Mouse (Mus musculus) layer of hippocampus, adult 2 months (tissue): ENCODE measurements at regions not wholly inside any gene's neighbourhood (a gene's known extent, or its start where the extent isn't known, plus 50 kb on each side); places are given as distances from the start of the nearest gene placed in this dataset.
A peak's percentile ranks its signal among the peaks of the same experiment; 100 is the strongest.

ENCODE experiments used
- DNase-seq, 2 experiments: peaks; one replicate each; pipeline ENCODE4 v3.0.0; 2022; ENCODE audit warnings: low spot score in 2 of 2
- H3K27ac ChIP-seq: fragments of 200-600 bp; 2 replicates; pipeline ENCODE4 v1.8.1; 2022
- H3K4me3 ChIP-seq: fragments of 200-600 bp; 2 replicates; pipeline ENCODE4 v1.8.1; 2022; ENCODE audit warnings: mild to moderate bottlenecking
- CTCF ChIP-seq: fragments of 200-600 bp; conservative IDR thresholded peaks from 2 replicates; pipeline ENCODE4 v1.8.1; 2022; ENCODE audit warnings: antibody characterized with exemption, mild to moderate bottlenecking, moderate library complexity

DNA sequence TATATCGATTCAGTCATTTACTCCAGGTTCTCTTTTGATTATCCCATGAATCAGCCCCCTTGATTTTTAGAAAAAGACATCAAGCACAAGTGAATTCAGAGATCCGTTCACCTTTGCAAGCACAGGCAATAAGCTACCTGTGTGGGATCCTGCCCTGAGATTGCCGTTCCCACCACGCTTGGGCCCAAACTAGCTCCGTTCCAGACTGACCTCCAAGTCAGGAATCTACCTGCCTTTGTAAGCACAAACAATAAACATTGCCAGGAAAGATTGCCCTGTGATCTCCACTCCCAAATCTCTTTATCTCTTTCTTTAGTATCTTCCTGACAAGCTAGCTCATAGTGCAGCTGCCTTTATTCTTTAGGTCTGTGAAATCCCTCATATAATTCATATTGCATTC is 164.6 kb downstream of the Spata18 start:
- no peak for DNase-seq
- TF ChIP-seq CTCF = no peak
- no peak overlapping the region for H3K4me3 ChIP-seq
- no peak overlapping the region for H3K27ac ChIP-seq

DNA sequence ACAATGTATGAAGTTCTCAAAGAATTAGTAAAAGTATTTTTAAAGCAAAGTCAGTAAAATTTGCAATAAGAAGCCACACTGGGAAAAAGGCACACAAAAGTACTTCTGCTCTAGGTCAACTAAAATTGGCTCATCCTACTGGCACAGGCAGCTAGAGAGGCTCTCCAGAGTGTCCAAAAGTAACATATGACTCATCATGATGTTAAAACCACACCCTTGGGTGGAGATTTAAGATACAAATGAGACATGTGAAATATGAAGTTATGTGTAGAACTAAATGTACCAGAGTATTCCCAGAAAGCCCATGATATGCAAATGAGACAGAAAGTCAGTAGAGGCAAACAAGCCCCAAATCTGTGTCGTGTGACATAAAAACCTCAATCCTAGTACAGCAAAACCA is 166.0 kb downstream of the Spata18 start:
- no peak for TF ChIP-seq CTCF
- DNase-seq = no peak
- H3K27ac ChIP-seq = no peak overlapping the region
- no peak overlapping the region for H3K4me3 ChIP-seq

DNA sequence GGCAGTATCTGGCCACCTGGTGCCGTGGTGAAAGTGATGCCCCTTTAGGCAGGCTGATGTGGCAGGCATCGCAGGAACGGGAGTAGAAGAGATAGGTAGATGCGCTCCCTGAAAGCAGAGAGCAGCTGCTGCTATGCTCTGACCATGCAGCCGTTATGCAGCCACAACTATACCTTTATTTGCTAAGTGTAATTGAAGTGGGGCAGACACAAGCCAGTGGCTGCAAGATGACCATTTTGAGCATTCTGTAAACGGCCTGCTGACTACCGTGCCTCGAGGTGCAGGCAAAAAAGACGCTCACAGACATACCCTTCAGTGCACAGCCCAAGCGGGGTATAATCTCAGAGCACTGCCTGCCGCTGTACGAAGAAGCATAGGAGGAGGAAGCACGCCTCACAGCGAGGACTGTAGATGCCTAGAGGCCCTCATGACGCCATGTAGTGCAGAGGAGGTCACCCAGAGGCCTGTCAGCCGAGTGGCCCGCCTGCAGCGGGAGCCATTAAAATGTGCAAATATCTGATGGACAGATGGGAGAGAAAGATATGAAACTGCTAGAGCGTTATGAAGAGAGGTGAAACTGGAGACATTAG is 170.9 kb downstream of the Spata18 start:
- H3K4me3 ChIP-seq = no peak overlapping the region
- TF ChIP-seq CTCF = no peak
- no peak for DNase-seq
- no peak overlapping the region for H3K27ac ChIP-seq

- DNase-seq = no peak
- TF ChIP-seq CTCF = no peak
- no peak overlapping the region for H3K4me3 ChIP-seq
- no peak overlapping the region for H3K27ac ChIP-seq
Measured at GRCm38 (mm10) chr5:73823421-73823820, 172.2 kb downstream of the Spata18 start.

DNA sequence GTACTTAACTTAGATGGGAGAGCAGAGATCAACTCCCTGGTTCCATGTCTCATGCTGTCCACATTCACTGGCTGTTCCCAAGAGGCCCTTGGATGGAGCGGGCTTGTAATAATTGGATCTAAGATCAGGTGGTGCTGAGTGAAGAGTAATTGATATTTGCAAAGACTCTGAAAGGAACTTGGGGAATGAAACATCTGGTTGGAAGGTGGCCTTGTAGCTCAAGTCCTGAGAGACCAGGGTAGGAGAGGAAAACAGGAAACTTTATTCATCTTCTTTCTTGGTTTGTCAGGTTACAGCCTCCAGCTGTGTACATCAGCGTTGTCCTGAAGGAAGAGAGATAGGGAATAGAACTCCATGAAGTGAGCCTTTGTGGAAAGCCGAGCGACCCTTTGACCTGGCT is 175.8 kb downstream of the Spata18 start:
- H3K27ac ChIP-seq = no peak overlapping the region
- no peak for TF ChIP-seq CTCF
- no peak for DNase-seq
- H3K4me3 ChIP-seq = no peak overlapping the region

- TF ChIP-seq CTCF = no peak
- Histone ChIP-seq H3K27ac (no peak overlapping the region), H3K4me3 (no peak overlapping the region)
- DNase-seq = no peak
Measured at GRCm38 (mm10) chr5:73833721-73834120, 182.5 kb downstream of the Spata18 start.

GRCm38 (mm10) chr5:73843776-73844175 is 192.6 kb downstream of the Spata18 start:
- no peak for DNase-seq
- TF ChIP-seq CTCF = no peak
- Histone ChIP-seq H3K4me3 (no peak overlapping the region), H3K27ac (no peak overlapping the region)

DNA sequence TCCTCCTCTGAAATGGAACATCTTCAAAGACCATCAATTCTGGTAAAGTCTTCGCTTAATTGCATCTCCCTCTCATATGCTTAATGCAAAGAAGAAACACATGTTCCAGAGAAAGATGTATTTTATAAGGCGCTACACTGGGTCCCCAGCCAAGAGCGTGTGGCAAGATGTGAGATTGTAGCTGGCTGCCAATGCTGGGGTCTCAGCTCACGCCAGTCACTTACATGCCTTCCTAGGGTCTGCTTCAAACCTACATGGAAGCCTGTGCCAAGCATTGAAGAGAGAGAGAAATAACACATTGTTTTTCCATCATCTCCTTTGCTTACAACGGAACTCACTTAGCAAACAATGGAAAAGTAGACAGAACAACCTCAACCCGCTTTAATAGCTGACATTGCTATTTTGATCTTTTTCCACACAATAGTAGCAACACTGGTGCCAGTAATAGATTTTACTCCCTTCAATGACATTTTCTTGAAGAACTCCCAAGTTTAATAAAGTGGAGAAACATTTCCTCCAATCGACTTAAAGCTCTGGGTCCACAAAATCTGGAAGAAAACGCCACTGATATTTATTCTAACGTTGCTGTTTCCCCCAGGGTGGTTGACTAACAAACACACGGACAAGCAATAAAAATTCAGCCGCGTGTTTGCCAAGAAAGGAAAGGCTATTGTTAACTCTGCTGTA is 195.1 kb downstream of the Spata18 start:
- no peak overlapping the region for H3K27ac ChIP-seq
- DNase-seq = no peak
- no peak for TF ChIP-seq CTCF
- no peak overlapping the region for H3K4me3 ChIP-seq

- TF ChIP-seq CTCF = no peak
- Histone ChIP-seq H3K4me3 (no peak overlapping the region), H3K27ac (no peak overlapping the region)
- no peak for DNase-seq
Measured at GRCm38 (mm10) chr5:73846783-73847151, 195.6 kb downstream of the Spata18 start.

DNA sequence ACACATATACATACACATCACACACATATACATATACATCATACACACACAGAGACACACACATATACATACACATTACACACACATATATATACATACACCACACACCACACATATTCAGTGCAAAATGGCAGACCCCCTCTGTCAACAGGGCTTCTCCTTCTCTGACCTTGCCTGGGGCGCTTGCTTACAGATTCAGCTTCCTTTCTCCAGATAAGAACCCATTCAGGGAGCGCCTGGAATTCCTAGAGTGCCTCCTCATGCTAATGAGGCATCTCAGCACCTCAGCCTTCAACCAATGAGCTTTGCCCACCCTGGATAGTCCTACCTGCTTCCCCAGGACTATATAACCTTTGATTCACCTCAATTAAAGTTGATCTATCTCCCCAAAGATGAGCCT is 200.3 kb downstream of the Spata18 start:
- no peak for TF ChIP-seq CTCF
- H3K27ac ChIP-seq = no peak overlapping the region
- no peak overlapping the region for H3K4me3 ChIP-seq
- DNase-seq = no peak

DNA sequence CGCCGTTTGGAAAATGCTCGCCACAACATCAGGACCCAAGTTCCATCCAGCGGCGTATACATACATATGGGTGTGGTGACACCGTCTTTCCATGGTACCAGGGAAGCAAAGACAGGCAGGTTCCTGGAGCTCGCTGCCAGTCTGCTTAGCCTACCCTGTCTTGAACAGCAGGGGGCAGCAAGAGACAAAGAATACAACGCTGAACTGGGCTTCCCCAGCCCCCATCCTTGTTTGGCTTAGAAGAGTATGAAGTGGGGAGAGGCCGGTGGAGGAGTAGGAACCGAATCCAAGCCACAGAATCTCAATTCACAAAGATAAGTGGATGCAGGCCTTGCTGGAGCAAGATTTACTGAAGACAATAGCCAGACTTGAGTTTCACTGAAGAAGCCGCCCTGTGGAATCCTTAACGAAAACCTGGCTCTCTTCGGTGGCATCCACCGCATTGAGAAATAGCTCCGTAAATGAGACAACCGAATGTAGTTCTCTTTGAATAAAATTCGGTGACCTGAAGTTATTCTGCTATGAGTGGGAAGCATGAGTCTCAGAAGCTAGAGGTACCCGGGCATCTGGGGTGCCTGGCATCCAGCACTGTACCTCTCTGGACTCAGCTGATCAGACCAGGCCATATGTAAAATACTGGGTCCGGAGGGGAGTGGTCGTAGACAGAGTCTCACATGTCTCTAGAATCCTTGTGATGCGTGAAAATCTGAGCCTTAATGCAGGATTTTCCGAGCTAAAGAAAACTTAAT is 203.0 kb downstream of the Spata18 start:
- peak overlapping the region; percentile 74 for H3K27ac ChIP-seq
- peak; percentile 85 to 86 for DNase-seq
- peak; percentile 90 for TF ChIP-seq CTCF
- peak overlapping the region; percentile 58 for H3K4me3 ChIP-seq

DNA sequence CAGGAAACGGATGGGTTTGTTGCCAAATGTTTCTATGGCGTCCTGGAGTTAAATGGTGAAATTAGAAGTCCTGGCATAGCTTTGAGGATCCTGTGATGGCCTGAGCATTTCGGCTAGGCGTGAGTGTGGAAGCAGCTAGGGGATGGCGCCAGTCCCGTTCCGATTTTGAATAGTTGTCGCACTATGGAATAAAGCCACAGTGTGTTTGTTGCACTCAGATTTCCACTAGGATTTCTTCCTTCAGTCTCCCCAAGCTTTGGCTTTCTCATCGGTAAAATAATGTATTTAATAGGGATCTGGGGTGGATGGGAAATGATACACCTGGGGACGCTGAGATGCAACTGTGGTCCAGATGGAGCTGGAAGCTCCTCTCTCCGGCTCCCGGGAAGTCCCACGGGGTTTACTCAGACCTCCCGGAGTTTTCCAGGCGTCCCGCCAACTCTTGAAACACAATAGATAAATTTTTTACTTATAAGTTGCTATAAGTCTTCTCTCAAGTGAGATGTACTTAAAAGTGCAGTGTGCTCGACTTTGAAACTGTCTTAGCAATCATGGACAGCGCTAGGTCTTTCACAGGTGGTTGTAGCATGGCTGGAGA is 203.7 kb downstream of the Spata18 start:
- no peak for TF ChIP-seq CTCF
- H3K27ac ChIP-seq = no peak overlapping the region
- no peak for DNase-seq
- H3K4me3 ChIP-seq = no peak overlapping the region; the same call in 1 of the 2 replicates

GRCm38 (mm10) chr5:73859320-73859719 is 208.1 kb downstream of the Spata18 start:
- DNase-seq = no peak
- no peak for TF ChIP-seq CTCF
- no peak overlapping the region for H3K4me3 ChIP-seq
- H3K27ac ChIP-seq = no peak overlapping the region
